Mouse (Mus musculus) ovary, adult 10 weeks (tissue): ENCODE measurements around the gene Hist1h2bc. TPM values are rescaled to one million over a fixed set of nuclear protein-coding genes. Genes with fewer than 3 reads are reported as not detected.

Source experiments
- polyA plus RNA-seq: library from polyadenylated mRNA; stranded (reverse); fragments of 350-450 nt; fragmentation: Illumina TruSeq; extraction: RNeasy Lipid Tissue Mini Kit (QIAGEN cat#74804); gene quantifications from one replicate; pipeline ENCODE4 v1.2.3, GENCODE M21; 2014

Gene Hist1h2bc
- polyA plus RNA-seq, result 68.0 TPM

DNA sequence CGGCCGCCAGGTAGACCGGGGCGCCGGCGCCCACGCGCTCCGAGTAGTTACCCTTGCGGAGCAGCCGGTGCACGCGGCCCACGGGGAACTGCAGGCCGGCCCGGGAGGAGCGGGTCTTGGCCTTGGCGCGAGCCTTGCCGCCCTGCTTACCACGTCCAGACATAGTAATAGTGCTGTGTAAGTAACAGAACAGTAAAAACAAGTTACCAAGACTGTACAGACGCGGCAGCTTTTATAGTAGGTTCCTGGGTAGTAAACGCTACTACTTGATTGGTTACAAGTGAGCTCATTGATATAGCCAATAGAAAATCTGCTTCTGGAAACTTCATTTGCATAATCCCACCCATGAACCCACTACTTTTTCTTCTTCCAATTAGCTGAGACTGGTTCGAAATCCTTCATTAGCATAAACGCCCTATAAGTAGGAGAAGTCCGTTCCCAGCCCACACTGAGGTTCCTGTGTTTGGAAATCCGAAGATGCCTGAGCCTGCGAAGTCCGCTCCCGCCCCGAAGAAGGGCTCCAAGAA, at the start of gene Hist1h2bc, which contains the start of gene Hist1h2ac:
Gene Hist1h2bc, plus strand, starts transcription at position 445 of the 527 bp plus-strand sequence.
Gene Hist1h2ac, minus strand, starts transcription at position 194 of the 527 bp plus-strand sequence.

DNA sequence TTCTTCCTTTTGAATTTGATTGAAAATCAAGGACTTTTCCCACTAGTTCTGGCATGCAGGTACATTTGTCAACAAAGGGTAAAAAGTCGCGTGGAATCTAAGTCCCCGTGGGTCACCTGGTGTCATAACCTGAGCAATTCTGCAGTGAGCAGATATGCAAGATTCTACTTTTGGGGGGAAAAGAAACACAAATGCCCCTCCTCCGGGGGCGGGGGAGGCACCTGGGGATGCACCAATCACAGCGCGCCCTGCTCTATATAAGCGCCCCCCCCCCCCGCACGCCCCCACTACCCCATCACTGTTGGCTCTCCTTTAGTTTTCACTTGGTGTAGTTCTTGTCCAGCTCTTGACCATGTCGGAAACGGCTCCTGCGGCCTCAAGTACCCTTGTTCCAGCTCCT, 11.5 kb downstream of the Hist1h2bc start, which contains the start of gene Hist1h1t:
Gene Hist1h1t, plus strand, starts transcription at position 301 of the 400 bp plus-strand sequence.

DNA sequence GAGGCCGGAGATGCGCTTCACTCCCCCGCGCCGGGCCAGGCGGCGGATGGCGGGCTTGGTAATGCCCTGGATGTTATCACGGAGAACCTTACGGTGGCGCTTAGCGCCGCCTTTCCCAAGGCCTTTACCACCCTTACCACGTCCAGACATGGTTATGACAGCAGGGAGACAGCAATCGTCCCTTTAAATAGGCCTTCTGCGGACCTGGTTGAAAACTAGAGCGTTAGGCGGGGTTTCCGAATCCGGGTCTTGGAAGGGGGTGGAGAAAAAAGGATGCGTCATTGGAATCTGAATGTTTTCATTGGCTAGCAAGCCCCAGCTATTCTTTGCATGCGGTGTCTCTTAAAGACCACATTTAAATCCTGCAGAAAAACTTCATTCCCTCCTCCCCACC, 14.3 kb downstream of the Hist1h2bc start, which contains the start of gene Hist1h4c:
Gene Hist1h4c, minus strand, starts transcription at position 155 of the 394 bp plus-strand sequence.

DNA sequence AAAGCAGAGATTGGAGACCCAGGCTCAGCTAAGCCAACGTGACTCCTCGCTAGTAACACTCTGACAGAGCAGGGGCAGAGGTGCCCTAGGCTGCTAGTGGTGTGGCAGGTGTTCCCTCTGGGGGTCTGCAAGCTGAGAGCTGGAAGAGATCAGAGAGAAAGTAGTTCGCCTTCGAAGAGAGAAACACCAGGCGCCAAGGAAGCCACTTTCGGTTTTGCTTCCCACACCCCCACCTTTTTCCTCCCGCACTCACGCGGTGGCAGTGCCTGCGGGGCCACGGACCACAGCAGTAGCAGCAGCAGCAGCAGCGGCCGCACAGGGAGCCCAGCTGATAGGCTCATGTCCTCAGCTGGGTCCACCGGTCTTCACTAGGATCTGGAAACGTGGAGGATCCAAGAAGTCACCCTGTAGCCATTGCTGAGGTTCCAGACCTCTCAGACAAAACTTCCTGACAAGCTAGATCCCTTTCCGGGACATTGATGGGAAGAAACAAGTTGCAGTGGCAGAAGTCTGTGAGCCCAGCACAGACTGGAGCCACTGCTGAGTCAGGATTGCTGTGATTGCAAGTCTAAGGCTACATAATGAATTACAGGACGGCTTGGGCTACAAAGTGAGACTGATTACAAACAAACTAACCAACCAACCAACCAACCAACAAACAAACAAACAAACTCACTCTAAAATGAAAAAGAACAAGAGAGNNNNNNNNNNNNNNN, 26.5 kb downstream of the Hist1h2bc start, which contains the start of gene Hfe:
Gene Hfe, minus strand, starts transcription at position 481 of the 716 bp plus-strand sequence.

DNA sequence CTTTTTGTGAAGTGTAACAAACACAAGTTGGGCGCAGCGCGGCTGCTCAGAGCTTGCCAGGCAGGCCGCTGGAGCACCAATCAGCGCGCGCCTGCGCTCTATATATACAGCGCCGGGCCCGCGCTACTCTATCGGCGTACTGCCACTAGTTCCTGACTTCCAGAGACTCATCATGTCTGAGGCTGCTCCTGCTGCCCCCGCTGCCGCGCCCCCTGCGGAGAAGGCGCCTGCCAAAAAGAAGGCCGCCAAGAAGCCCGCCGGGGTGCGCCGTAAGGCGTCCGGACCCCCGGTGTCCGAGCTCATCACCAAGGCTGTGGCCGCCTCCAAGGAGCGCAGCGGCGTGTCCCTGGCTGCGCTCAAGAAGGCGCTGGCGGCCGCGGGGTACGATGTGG, 54.7 kb downstream of the Hist1h2bc start, which contains the start of gene Hist1h1c:
Gene Hist1h1c, plus strand, starts transcription at position 132 of the 392 bp plus-strand sequence.

Other genes with a start within 250 kb of the Hist1h2bc start
- gene Btn1a1, start 218.3 kb upstream of the Hist1h2bc start, polyA plus RNA-seq, result 0.17 TPM
- not detected for gene Btn2a2, start 195.3 kb upstream of the Hist1h2bc start, polyA plus RNA-seq
- gene Hist1h4h, start 153.1 kb upstream of the Hist1h2bc start, polyA plus RNA-seq, result not detected
- not detected for gene Hist1h2af, start 150.3 kb upstream of the Hist1h2bc start, polyA plus RNA-seq
- not detected for gene Hist1h3g, start 148.8 kb upstream of the Hist1h2bc start, polyA plus RNA-seq
- gene Hist1h2bh, start 140.8 kb upstream of the Hist1h2bc start, polyA plus RNA-seq, result 1.00 TPM
- gene Hist1h3f, start 140.1 kb upstream of the Hist1h2bc start, polyA plus RNA-seq, result not detected
- not detected for gene Hist1h4f, start 132.6 kb upstream of the Hist1h2bc start, polyA plus RNA-seq
- gene Hist1h1d, start 130.9 kb upstream of the Hist1h2bc start, polyA plus RNA-seq, result 0.14 TPM
- gene Hist1h3e, start 121.8 kb upstream of the Hist1h2bc start, polyA plus RNA-seq, result not detected
- 0.80 TPM for gene Hist1h2ae, start 113.0 kb upstream of the Hist1h2bc start, polyA plus RNA-seq
- gene Hist1h2bg, start 112.8 kb upstream of the Hist1h2bc start, polyA plus RNA-seq, result not detected
- not detected for gene Hist1h2bf, start 110.0 kb upstream of the Hist1h2bc start, polyA plus RNA-seq
- gene Hist1h2ad, start 109.8 kb upstream of the Hist1h2bc start, polyA plus RNA-seq, result not detected
- 0.37 TPM for gene Hist1h3d, start 108.4 kb upstream of the Hist1h2bc start, polyA plus RNA-seq
- 0.57 TPM for gene Hist1h4d, start 102.6 kb upstream of the Hist1h2bc start, polyA plus RNA-seq
- gene Hist1h2be, start 63.1 kb upstream of the Hist1h2bc start, polyA plus RNA-seq, result 3.4 TPM
- 0.40 TPM for gene Hist1h1e, start 61.6 kb upstream of the Hist1h2bc start, polyA plus RNA-seq
- gene Hist1h2ac, start 251 bp upstream of the Hist1h2bc start, polyA plus RNA-seq, result 0.83 TPM
- not detected for gene Hist1h1t, start 11.6 kb downstream of the Hist1h2bc start, polyA plus RNA-seq
- not detected for gene Hist1h4c, start 14.3 kb downstream of the Hist1h2bc start, polyA plus RNA-seq
- gene Hfe, start 26.7 kb downstream of the Hist1h2bc start, polyA plus RNA-seq, result 24.7 TPM
- gene Hist1h1c, start 54.6 kb downstream of the Hist1h2bc start, polyA plus RNA-seq, result 9.9 TPM
- gene Hist1h3c, start 61.4 kb downstream of the Hist1h2bc start, polyA plus RNA-seq, result not detected
- not detected for gene Hist1h2bb, start 62.5 kb downstream of the Hist1h2bc start, polyA plus RNA-seq
- gene Hist1h2ab, start 66.9 kb downstream of the Hist1h2bc start, polyA plus RNA-seq, result not detected
- gene Hist1h3b, start 68.1 kb downstream of the Hist1h2bc start, polyA plus RNA-seq, result not detected
- gene Hist1h4b, start 72.8 kb downstream of the Hist1h2bc start, polyA plus RNA-seq, result not detected
- not detected for gene Hist1h4a, start 77.0 kb downstream of the Hist1h2bc start, polyA plus RNA-seq
- gene Hist1h3a, start 78.2 kb downstream of the Hist1h2bc start, polyA plus RNA-seq, result not detected
- not detected for gene Hist1h1a, start 79.5 kb downstream of the Hist1h2bc start, polyA plus RNA-seq
- gene Trim38, start 85.7 kb downstream of the Hist1h2bc start, polyA plus RNA-seq, result not detected
- gene Slc17a2, start 122.8 kb downstream of the Hist1h2bc start, polyA plus RNA-seq, result 0.09 TPM
- gene Slc17a3, start 155.2 kb downstream of the Hist1h2bc start, polyA plus RNA-seq, result not detected
- not detected for gene Slc17a1, start 183.6 kb downstream of the Hist1h2bc start, polyA plus RNA-seq
- not detected for gene Slc17a4, start 230.8 kb downstream of the Hist1h2bc start, polyA plus RNA-seq
- gene Hist1h2ba, start 250.0 kb downstream of the Hist1h2bc start, polyA plus RNA-seq, result not detected